Mouse (Mus musculus) kidney, embryonic 14.5 days (tissue): ENCODE data around the gene Plod1. TPM values are rescaled to one million over a fixed set of nuclear protein-coding genes. Genes with fewer than 3 reads are reported as not detected.

Source experiments
- ATAC-seq: fragments of 200-750 bp; cut with Nextera tagmentation; 2 replicates; pipeline ENCODE4 v1.8.0; 2017; ENCODE audit warnings: moderate number of reproducible peaks, mild to moderate bottlenecking, moderate TSS enrichment, moderate library complexity; ENCODE audit not compliant: low FRiP score, low TSS enrichment
- H3K27ac ChIP-seq: fragments of 300-500 bp; sonication (generic); 2 replicates; pipeline ENCODE4 v1.5.1; 2014; ENCODE audit warnings: low read depth, mild to moderate bottlenecking, low read length, moderate library complexity, mixed read lengths
- H3K27me3 ChIP-seq: fragments of 300-500 bp; sonication (generic); 2 replicates; pipeline ENCODE4 v1.6.1; 2014; ENCODE audit warnings: mild to moderate bottlenecking, low read length; ENCODE audit not compliant: control insufficient read depth, insufficient read depth
- H3K36me3 ChIP-seq: fragments of 300-500 bp; sonication (generic); 2 replicates; pipeline ENCODE4 v1.6.1; 2014; ENCODE audit warnings: low read length, mixed read lengths; ENCODE audit not compliant: control insufficient read depth, insufficient read depth
- H3K4me1 ChIP-seq: fragments of 300-500 bp; sonication (generic); 2 replicates; pipeline ENCODE4 v1.6.1; 2014; ENCODE audit warnings: low read length, mixed read lengths; ENCODE audit not compliant: control insufficient read depth, insufficient read depth
- H3K4me2 ChIP-seq: fragments of 300-500 bp; sonication (generic); replicated peaks from 2 replicates; pipeline ENCODE4 v1.6.1; 2014; ENCODE audit warnings: low read depth, mild to moderate bottlenecking, low read length
- H3K4me3 ChIP-seq: fragments of 300-500 bp; sonication (generic); 2 replicates; pipeline ENCODE4 v1.5.1; 2014; ENCODE audit warnings: mild to moderate bottlenecking, low read length
- H3K9ac ChIP-seq: fragments of 300-500 bp; sonication (generic); 2 replicates; pipeline ENCODE4 v1.6.1; 2014; ENCODE audit warnings: low read depth, mild to moderate bottlenecking, low read length, moderate library complexity
- H3K9me3 ChIP-seq: fragments of 300-500 bp; sonication (generic); 2 replicates; pipeline ENCODE4 v1.6.1; 2016; ENCODE audit warnings: low read length; ENCODE audit not compliant: control insufficient read depth
- WGBS: fragments of 180-500 bp; shearing (Covaris S2); extraction: QIAGEN DNeasy Blood & Tissue Kit; methylation state at CpG from one replicate; pipeline ENCODE4 v1.1.7; 2014; 5-methylcytosine and 5-hydroxymethylcytosine counted together
- polyA plus RNA-seq: library from polyadenylated mRNA; unstranded; fragments of >200 nt; fragmentation: Nextera tagmentation; extraction: Ambion mirVana; gene quantifications from 2 replicates; pipeline ENCODE4 v1.2.1, GENCODE M21; 2014

Gene Plod1
- polyA plus RNA-seq, 1 experiment from 2014 or later, result 40.7 TPM

DNA sequence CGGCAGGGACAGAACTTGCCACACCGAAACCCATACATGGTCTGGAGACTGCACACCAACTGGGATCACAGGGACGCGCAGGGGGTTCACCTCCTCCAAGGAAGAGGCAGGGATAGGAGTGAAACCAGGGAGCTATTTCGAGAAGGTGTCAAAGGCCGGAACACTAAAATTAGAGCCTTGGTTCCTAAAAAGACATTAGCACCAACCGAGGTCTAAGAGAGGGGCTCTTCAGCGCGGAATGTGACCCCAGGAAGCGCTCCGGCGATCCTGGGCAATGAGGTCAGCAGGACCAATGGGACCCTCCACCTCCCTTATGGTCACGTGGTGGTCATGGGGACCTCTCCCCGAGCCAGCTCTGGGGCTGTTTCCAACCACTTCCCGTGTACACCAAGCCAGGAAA lies 27.1 kb upstream of the Plod1 start:
- no peak overlapping the region for H3K4me3 ChIP-seq
- H3K4me2 ChIP-seq, result no peak overlapping the region
- WGBS, result 77% methylated on average over 15 of the region's 15 CpGs
- H3K36me3 ChIP-seq, result no peaks in the 10 kb centered on the region
- no peak for ATAC-seq
- H3K9ac ChIP-seq, result no peak overlapping the region
- H3K27me3 ChIP-seq, result no peaks in the 10 kb centered on the region
- H3K27ac ChIP-seq, result no peak overlapping the region
- H3K4me1 ChIP-seq, result no peaks in the 10 kb centered on the region
- no peaks in the 10 kb centered on the region for H3K9me3 ChIP-seq

DNA sequence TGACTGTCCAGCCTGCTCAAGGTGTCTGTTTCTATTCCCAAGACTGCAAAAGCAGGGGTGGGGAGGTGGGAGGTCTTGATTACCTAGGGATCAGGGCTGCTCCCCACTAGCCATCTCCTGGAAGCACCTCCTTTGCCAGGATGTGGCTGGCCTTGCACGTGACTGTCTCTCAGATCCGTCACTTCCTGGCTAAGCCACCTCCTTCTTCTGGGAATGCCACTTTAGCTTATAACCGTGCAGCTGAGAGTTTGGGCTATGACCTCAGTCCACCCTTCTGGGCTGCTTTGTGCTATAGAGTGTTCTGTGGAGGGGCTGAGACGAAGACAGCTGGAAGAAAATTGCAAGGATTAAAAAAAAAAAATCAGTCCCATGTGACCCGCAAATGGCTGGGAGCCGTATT lies 26.2 kb upstream of the Plod1 start:
- no peak overlapping the region for H3K27ac ChIP-seq
- 48% methylated on average over 6 of the region's 6 CpGs for WGBS
- no peak for ATAC-seq

DNA sequence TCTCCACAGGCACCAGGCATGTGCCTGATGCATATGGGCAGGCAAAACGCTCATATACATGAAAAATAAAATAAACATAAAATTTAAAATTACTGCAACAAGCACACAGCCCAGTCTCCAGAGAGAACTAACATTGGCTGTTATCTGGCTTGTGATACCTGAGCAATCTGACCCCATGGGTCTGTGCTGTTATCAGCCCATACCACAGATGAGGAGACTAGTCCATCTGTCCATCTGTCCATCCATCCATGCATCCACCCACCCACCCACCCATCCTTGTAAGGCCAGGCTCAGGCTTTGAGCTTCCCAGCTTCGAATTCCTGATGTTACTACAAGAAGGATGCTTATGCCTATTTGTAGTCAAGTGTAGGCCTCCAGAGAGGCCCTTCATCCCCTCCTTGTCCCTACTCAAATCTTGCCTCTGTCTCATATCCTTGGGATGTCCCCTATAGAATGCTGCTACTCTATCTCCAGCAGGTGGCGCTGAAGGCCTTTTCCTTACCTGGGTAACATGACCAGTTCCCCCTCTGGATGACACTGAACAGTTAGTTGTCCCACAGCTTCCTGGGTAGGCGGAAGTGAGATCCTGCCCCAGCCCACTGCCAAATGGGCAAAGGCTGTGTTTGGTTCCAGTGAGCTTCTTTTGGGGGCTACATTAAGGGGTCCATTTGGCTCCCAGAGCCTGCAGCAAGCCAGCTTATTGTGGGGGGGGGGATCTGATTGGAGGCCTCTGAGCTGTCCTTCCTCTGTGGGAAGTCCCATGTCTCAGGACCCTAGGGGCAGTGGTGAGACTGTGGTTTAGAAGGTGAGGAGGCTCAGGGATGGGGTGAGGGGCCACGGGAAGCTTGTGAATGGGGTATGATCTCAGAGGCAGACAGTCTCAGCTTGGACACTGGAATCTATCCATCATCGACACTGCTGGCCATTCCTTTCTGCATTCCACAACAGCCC lies 23.6 kb upstream of the Plod1 start:
- H3K27me3 ChIP-seq, result no peaks in the 10 kb centered on the region
- no peak overlapping the region for H3K9ac ChIP-seq
- no peaks in the 10 kb centered on the region for H3K4me1 ChIP-seq
- no peaks in the 10 kb centered on the region for H3K36me3 ChIP-seq
- no peak overlapping the region for H3K27ac ChIP-seq
- peak; percentile 39; the same call in 1 of the 2 replicates for ATAC-seq
- H3K4me2 ChIP-seq, result no peak overlapping the region
- H3K4me3 ChIP-seq, result no peak overlapping the region
- WGBS, result 40% methylated on average over 6 of the region's 6 CpGs
- no peaks in the 10 kb centered on the region for H3K9me3 ChIP-seq

More for the DNA sequence above, 26.2 kb upstream of the Plod1 start:
- Histone ChIP-seq H3K9ac (no peak overlapping the region), H3K36me3 (no peaks in the 10 kb centered on the region), H3K4me1 (no peaks in the 10 kb centered on the region), H3K4me3 (no peak overlapping the region), H3K9me3 (no peaks in the 10 kb centered on the region), H3K4me2 (no peak overlapping the region), H3K27me3 (no peaks in the 10 kb centered on the region)

DNA sequence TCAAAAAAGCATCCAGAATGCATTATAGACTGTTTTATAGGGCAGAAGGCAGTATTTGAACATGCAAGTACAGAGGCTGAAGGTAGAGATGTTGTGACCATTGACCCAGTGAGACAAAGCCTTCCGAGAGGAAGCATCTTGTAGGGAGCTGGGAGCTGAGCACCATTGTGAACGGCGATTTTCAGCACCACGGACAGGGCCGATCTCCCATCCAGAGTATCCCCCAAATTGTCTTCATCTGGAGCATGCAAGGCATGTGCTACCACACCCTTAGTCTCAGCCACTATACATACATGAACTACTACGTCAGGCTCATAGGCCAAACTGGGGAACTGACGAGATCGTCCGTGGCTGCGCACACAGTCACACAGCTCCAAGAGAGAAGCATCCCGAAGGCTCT lies 20.6 kb upstream of the Plod1 start:
- Histone ChIP-seq H3K4me1 (no peaks in the 10 kb centered on the region), H3K27ac (no peak overlapping the region), H3K9ac (no peak overlapping the region), H3K9me3 (no peaks in the 10 kb centered on the region), H3K27me3 (no peaks in the 10 kb centered on the region), H3K36me3 (no peaks in the 10 kb centered on the region), H3K4me3 (no peak overlapping the region), H3K4me2 (no peak overlapping the region)
- 39% methylated on average over 11 of the region's 11 CpGs for WGBS
- ATAC-seq, result no peak

DNA sequence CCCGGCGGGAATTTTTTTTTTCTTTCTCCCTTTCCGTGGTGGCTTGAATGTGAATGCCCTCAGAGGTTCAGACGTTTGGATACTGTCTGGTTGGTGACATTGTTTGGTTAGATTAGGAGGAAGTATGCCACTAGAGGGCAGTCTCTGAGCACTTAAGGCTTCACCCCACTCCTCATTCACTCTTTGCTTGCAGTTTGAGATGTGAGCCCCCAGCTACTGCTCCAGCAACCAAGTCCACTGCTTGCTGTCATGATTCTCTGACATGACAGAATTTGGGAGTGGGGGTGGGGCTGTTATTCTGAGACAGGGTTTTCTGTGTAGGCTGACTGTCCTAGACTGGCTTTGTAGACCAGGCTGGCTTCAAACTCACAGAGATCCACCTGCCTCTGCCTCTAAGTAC lies 17.0 kb upstream of the Plod1 start:
- WGBS, result 13% methylated on average over 4 of the region's 4 CpGs
- Histone ChIP-seq H3K9me3 (no peaks in the 10 kb centered on the region), H3K4me2 (no peak overlapping the region), H3K36me3 (no peaks in the 10 kb centered on the region; the same call in 1 of the 2 replicates), H3K9ac (no peak overlapping the region), H3K27me3 (no peaks in the 10 kb centered on the region), H3K4me3 (no peak overlapping the region), H3K27ac (no peak overlapping the region), H3K4me1 (no peaks in the 10 kb centered on the region)
- ATAC-seq, result no peak

DNA sequence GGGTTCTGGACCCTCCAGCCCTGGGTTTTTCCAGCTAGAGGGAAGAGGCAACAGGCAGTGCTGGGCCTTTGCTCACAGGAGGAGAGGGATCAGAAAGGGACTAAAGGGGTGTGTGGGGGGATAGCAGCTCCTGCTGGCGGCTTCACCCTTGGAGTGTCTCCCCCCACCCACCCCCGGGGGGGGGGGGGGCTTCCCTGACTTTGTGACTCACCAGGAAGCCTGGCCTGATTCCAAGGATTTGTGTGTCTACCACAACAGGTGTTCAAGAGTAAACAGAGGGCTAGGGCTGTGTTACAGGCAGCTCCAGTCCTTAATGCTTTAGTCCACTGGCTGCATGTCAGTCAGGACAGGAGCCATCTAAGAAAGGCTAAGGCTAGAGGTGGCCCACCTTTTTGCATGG lies 10.9 kb upstream of the Plod1 start:
- H3K4me3 ChIP-seq, result no peak overlapping the region
- H3K36me3 ChIP-seq, result peaks cover 38% of the 10 kb centered on the region
- WGBS, result 88% methylated on average over 2 of the region's 2 CpGs

DNA sequence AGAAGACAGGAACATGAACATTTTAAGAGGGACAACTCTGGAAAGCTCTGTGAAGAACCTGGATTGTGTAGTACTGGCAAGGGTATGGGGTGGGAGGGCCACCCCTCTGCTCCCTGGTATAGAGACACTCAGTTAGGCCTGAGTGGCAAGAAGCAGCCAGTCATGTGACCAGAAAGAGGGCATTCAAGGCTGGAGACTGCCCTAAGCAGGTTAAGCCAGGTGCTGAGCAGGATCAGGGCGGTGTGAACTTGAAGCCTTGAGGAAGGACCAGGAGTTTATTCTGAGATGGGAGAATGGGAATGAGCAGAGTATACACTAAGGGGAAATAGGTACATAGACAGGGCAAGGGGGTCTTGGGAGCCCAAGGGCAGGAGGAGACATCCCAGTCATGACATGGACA lies 6.4 kb upstream of the Plod1 start:
- Histone ChIP-seq H3K9me3 (no peaks in the 10 kb centered on the region), H3K9ac (no peak overlapping the region), H3K27ac (no peak overlapping the region), H3K36me3 (peaks cover 38% of the 10 kb centered on the region), H3K4me2 (no peak overlapping the region), H3K27me3 (no peaks in the 10 kb centered on the region), H3K4me1 (peaks cover 21% of the 10 kb centered on the region), H3K4me3 (no peak overlapping the region)
- no peak for ATAC-seq
- 100% methylated on average over 1 of the region's 1 CpGs for whole genome bisulfite sequencing

More for the DNA sequence above, 10.9 kb upstream of the Plod1 start:
- Histone ChIP-seq H3K27me3 (no peaks in the 10 kb centered on the region), H3K4me2 (no peak overlapping the region), H3K9ac (no peak overlapping the region), H3K4me1 (peaks cover 4% of the 10 kb centered on the region; the same call in 1 of the 2 replicates), H3K27ac (no peak overlapping the region), H3K9me3 (no peaks in the 10 kb centered on the region)
- ATAC-seq, result no peak

DNA sequence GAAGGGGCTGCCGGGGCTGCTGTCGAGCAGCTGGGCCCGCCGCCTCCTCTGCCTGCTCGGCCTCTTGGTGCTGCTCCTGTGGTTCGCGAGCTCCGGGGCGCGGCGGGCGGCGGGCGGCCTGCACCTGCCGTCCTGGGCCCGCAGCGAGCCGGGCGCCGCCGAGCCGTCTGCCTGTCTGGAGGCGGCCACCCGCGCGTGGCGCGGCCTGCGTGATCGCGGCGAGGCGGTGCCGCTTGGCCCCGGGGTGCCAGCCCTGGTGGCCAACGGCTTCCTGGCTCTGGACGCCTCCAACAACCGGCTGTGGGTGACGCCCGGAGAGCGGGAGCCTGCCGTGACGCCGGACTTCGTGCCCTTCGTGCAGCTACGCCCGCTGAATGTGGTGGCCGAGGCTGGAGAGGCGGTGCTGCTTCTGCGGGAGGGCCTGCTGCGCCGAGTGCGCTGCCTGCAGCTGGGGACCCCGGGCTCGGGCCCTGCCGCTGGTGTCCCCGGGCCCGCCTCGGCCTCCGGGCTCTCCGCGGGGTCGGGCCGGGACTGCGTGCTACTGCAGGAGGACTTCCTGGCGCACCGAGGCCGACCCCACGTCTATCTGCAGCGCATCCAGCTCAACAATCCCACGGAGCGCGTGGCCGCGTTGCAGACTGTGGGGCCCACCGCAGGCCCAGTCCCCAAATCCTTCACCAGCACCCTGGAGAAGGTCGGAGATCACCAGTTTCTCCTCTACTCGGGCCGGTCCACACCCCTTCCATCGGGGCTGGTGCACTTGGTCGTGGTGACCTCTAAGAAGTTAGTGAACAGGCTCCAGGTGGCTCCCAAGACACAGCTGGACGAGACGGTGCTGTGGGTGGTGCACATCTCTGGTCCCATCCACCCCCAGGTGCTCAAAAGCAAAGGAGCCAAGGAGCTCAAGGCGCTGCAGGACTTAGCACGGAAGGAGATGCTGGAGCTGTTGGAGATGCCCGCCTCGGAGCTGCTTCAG lies 4.8 kb upstream of the Plod1 start:
- 8% methylated on average over 59 of the region's 88 CpGs for WGBS
- peak; percentile 46 for ATAC-seq
- H3K4me2 ChIP-seq, result peak overlapping the region; percentile 99
- no peaks in the 10 kb centered on the region for H3K9me3 ChIP-seq
- H3K9ac ChIP-seq, result peak overlapping the region; percentile 85
- H3K36me3 ChIP-seq, result peaks cover 24% of the 10 kb centered on the region
- peak overlapping the region; percentile 76; the same call in 1 of the 2 replicates for H3K27ac ChIP-seq
- no peaks in the 10 kb centered on the region for H3K27me3 ChIP-seq
- H3K4me1 ChIP-seq, result peaks cover 31% of the 10 kb centered on the region
- peak overlapping the region; percentile 89 for H3K4me3 ChIP-seq
